Comparison of ENCODE assay signal across 12 mouse cellular contexts in the genomic region with DNA sequence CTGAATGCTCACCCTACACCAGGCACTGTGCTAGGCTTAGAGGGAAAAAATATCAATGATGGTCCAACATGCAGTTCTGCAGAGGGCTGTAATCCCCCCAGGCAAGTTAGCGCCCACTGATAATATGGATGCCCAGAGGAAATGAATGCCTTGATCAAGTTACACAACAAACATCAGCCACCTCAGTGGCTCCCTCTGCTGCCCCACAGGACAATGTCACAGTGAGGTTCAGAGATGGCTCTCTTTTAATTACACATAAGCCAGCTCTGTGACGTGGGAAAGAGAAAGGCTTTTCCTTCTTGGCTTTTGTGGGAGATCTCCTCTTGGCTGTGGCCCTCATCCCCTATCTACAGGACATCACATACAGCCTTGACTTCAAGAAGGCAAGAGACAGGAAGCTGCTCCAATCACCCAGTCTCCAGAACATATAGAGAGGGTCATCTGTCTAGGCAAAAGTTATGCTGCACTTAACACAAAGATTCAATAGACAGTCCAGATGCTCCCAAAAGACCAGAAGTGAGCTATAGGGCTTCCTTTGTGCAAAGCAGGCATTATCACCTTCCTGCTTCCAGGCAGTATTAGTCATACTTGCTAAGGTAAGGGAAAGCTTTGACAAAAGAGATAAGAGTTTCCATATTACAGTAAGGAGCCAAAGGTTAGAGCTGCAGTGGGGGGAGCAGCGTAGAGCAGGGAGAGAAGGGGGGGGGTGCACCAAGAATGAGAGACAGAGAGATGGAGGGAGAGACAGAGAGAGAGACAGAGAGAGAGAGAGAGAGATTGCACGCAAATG. TPM values are rescaled to one million over a fixed set of nuclear protein-coding genes. Genes with fewer than 3 reads are reported as not detected.
DNase-seq lines count a peak whose midpoint lies in the region; ATAC-seq and TF ChIP-seq lines count a peak whose summit lies in the region.
"Had no signal": no experiment of that assay in that cellular context is flagged by ENCODE, and none has a peak within 500 bp of the region (broad histone marks: within the 10 kb centered on the region; RNA-seq: fewer than 3 reads in every experiment).

No protein-coding gene starts in this region.

- no peak overlapping the region for H3K4me2 ChIP-seq in liver, embryonic 14.5 days (ENCODE audit: low read depth)
- no peak overlapping the region for H3K4me2 ChIP-seq in liver, embryonic 11.5 days
- H3K4me2 ChIP-seq in CH12.LX (ENCODE audit: insufficient read depth, low read depth, poor library complexity, severe bottlenecking) = no peak overlapping the region
- no peak overlapping the region for H3K4me2 ChIP-seq in midbrain, embryonic 11.5 days

- H3K9me3 ChIP-seq in liver, embryonic 14.5 days (ENCODE audit: control insufficient read depth, low read length) = no peaks in the 10 kb centered on the region
- no peaks in the 10 kb centered on the region for H3K9me3 ChIP-seq in liver, embryonic 11.5 days (ENCODE audit: control insufficient read depth, low read length)
- H3K9me3 ChIP-seq in CH12.LX (replicated peaks; ENCODE audit: low read length) = no peaks in the 10 kb centered on the region
- H3K9me3 ChIP-seq in midbrain, embryonic 11.5 days (ENCODE audit: control insufficient read depth, low read length) = no peaks in the 10 kb centered on the region
- H3K9me3 ChIP-seq: limb, embryonic 10.5 days had no signal

- TF ChIP-seq RAD21 in CH12.LX (IDR thresholded peaks at IDR 0.05; ENCODE audit: low read depth, low read length) = no peak; the same call in 1 of the 2 replicates

- 52% methylated on average over 4 of the region's 4 CpGs for WGBS in liver, embryonic 14.5 days (ENCODE audit: insufficient replicate concordance)
- 64% methylated on average over 4 of the region's 4 CpGs for WGBS in liver, embryonic 11.5 days
- WGBS in midbrain, embryonic 11.5 days = 71% methylated on average over 4 of the region's 4 CpGs

- peak; percentile 51 for TF ChIP-seq CTCF in liver, embryonic 14.5 days (IDR thresholded peaks at IDR 0.05; ENCODE audit: low read depth)
- TF ChIP-seq CTCF in CH12.LX (conservative IDR thresholded peaks at IDR 0.05 in 1 of 2, IDR thresholded peaks at IDR 0.05 in 1 of 2; ENCODE audit: low read depth in 2 of 2, low read length in 2 of 2) = peak in 1 of 2 experiments; percentile 51; a peak in 2 of 4 replicates

- DNase-seq in adrenal gland, postnatal 14 days = peak; percentile 32
- DNase-seq in adrenal gland, adult 18-20 months (ENCODE audit: low spot score in 2 of 2) = no peak
- DNase-seq in liver, embryonic 14.5 days (ENCODE audit: low read depth in 3 of 3, low spot score in 3 of 3) = no peak
- no peak for DNase-seq in liver, embryonic 11.5 days (ENCODE audit: low spot score)
- DNase-seq in CH12.LX (ENCODE audit: extremely low read depth) = no peak
- DNase-seq in right cerebral cortex, postnatal 10 days (ENCODE audit: low spot score in 2 of 2) = no peak
- no peak for DNase-seq in midbrain, embryonic 11.5 days (ENCODE audit: low spot score, missing footprints)
- DNase-seq: cerebellum, adult 11-12 months; heart, postnatal 36 days; kidney, postnatal 14 days had no signal

- H3K36me3 ChIP-seq in liver, embryonic 14.5 days (replicated peaks; ENCODE audit: control insufficient read depth, insufficient read depth, low read depth) = no peaks in the 10 kb centered on the region
- H3K36me3 ChIP-seq in liver, embryonic 11.5 days (ENCODE audit: control insufficient read depth, insufficient read depth, low read length) = no peaks in the 10 kb centered on the region
- no peaks in the 10 kb centered on the region for H3K36me3 ChIP-seq in CH12.LX (replicated peaks in 1 of 2; ENCODE audit: control insufficient read depth in 1 of 2, insufficient read depth in 1 of 2, low read length in 1 of 2)
- H3K36me3 ChIP-seq in midbrain, embryonic 11.5 days (ENCODE audit: control insufficient read depth, insufficient read depth, low read length) = no peaks in the 10 kb centered on the region
- H3K36me3 ChIP-seq: limb, embryonic 10.5 days had no signal

- in situ Hi-C loops in CH12.LX (cut with MboI; ENCODE audit: low pct_ligation_motif_present, low pct_unique_long_range_greater_than_20kb, low sequenced_read_pairs) = no loop called here

- no peak for TF ChIP-seq EP300 in liver, embryonic 14.5 days (IDR thresholded peaks at IDR 0.05; ENCODE audit: low read depth)
- no peak for TF ChIP-seq EP300 in CH12.LX (IDR thresholded peaks at IDR 0.05; ENCODE audit: low read length)

- no peak for ATAC-seq in liver, embryonic 14.5 days (ENCODE audit: insufficient read depth)
- ATAC-seq in liver, embryonic 11.5 days (replicated peaks; ENCODE audit: low FRiP score) = no peak
- peak; percentile 38 for ATAC-seq in inflammation-experienced regulatory T-cells, adult 6 months
- no peak for ATAC-seq in midbrain, embryonic 11.5 days (ENCODE audit: low FRiP score)

- H3K27me3 ChIP-seq in liver, embryonic 14.5 days (ENCODE audit: control insufficient read depth, insufficient read depth, low read length) = no peaks in the 10 kb centered on the region
- H3K27me3 ChIP-seq in liver, embryonic 11.5 days (replicated peaks; ENCODE audit: control insufficient read depth, insufficient read depth, low read length) = no peaks in the 10 kb centered on the region
- peaks cover 8% of the 10 kb centered on the region for H3K27me3 ChIP-seq in CH12.LX (replicated peaks)
- H3K27me3 ChIP-seq in midbrain, embryonic 11.5 days (ENCODE audit: control insufficient read depth, insufficient read depth, low read length) = no peaks in the 10 kb centered on the region

- H3K4me1 ChIP-seq in liver, embryonic 14.5 days (replicated peaks; ENCODE audit: control insufficient read depth in 2 of 2, insufficient read depth in 2 of 2, low read length in 1 of 2) = no peaks in the 10 kb centered on the region
- H3K4me1 ChIP-seq in liver, embryonic 11.5 days (replicated peaks; ENCODE audit: control insufficient read depth, insufficient read depth, low read length) = peaks cover 7% of the 10 kb centered on the region
- H3K4me1 ChIP-seq in CH12.LX (ENCODE audit: control insufficient read depth in 1 of 2, insufficient read depth in 2 of 2) = peaks cover 7 to 10% of the 10 kb centered on the region in 2 experiments
- H3K4me1 ChIP-seq in midbrain, embryonic 11.5 days (ENCODE audit: control insufficient read depth, insufficient read depth, low read length) = peaks cover 10% of the 10 kb centered on the region

- no peaks in the 10 kb centered on the region for H3K79me2 ChIP-seq in CH12.LX (replicated peaks; ENCODE audit: control insufficient read depth, extremely low read depth, insufficient read depth, poor library complexity, severe bottlenecking)

- TF ChIP-seq POLR2A in CH12.LX (IDR thresholded peaks at IDR 0.05; ENCODE audit: low read depth, low read length) = no peak

- H3K9ac ChIP-seq in liver, embryonic 14.5 days (replicated peaks) = no peak overlapping the region
- no peak overlapping the region for H3K9ac ChIP-seq in liver, embryonic 11.5 days (ENCODE audit: low read depth, low read length)
- H3K9ac ChIP-seq in CH12.LX (ENCODE audit: insufficient read depth, low read depth) = no peak overlapping the region
- H3K9ac ChIP-seq in midbrain, embryonic 11.5 days (ENCODE audit: low read length) = no peak overlapping the region

- no peak overlapping the region for H3K27ac ChIP-seq in liver, embryonic 14.5 days
- no peak overlapping the region for H3K27ac ChIP-seq in liver, embryonic 11.5 days (ENCODE audit: low read depth, low read length)
- no peak overlapping the region for H3K27ac ChIP-seq in CH12.LX (ENCODE audit: insufficient read depth, low read depth)
- H3K27ac ChIP-seq in midbrain, embryonic 11.5 days (ENCODE audit: low read depth, low read length) = no peak overlapping the region
- H3K27ac ChIP-seq: limb, embryonic 10.5 days had no signal

- H3K4me3 ChIP-seq in liver, embryonic 14.5 days (ENCODE audit: insufficient read depth in 1 of 2, low read depth in 2 of 2, low read length in 2 of 2) = no peak overlapping the region
- H3K4me3 ChIP-seq in liver, embryonic 11.5 days (ENCODE audit: low read depth, low read length) = no peak overlapping the region
- no peak overlapping the region for H3K4me3 ChIP-seq in CH12.LX (replicated peaks in 1 of 3; ENCODE audit: low read depth in 2 of 3, low read length in 2 of 3, poor library complexity in 1 of 3)
- H3K4me3 ChIP-seq in midbrain, embryonic 11.5 days (ENCODE audit: low read depth, low read length) = no peak overlapping the region
- H3K4me3 ChIP-seq: limb, embryonic 10.5 days had no signal

- dilution Hi-C loops in CH12.LX (cut with MboI; ENCODE audit: extremely low pct_ligation_motif_present, extremely low pct_unique_long_range_greater_than_20kb, low sequenced_read_pairs) = no loop called here

TF ChIP-seq in CH12.LX, 34 proteins besides CTCF, POLR2A, EP300 and RAD21:
- no peak for TF ChIP-seq JUN (IDR thresholded peaks at IDR 0.05; ENCODE audit: insufficient read depth, low read depth, low read length)
- peak; percentile 28 for TF ChIP-seq SMC3 (IDR thresholded peaks at IDR 0.05; ENCODE audit: low read depth, low read length)
TF ChIP-seq in CH12.LX: peak in this region for 1.

RNA-seq across cellular contexts. Expression of gene Plekha7, which starts 47.2 kb away (rescaled TPM):
- total RNA-seq in adrenal gland, postnatal 14 days (2021) = 10.3 and 12.0 TPM in 2 replicates
- 10 to 100 TPM; 10.5 to 12.9 TPM for total RNA-seq in adrenal gland, adult 18-20 months (2021)
- 2.0 and 2.1 TPM in 2 replicates for polyA plus RNA-seq in liver, embryonic 14.5 days (2012; rRNA removed)
- 1.3 and 1.5 TPM in 2 replicates for polyA plus RNA-seq in liver, embryonic 14.5 days (2014; fragmentation: Nextera tagmentation; extraction: Ambion mirVana)
- polyA plus RNA-seq in liver, embryonic 11.5 days (2014; fragmentation: Nextera tagmentation; extraction: Ambion mirVana) = 4.9 and 7.9 TPM in 2 replicates
- total RNA-seq in CH12.LX (2012; rRNA removed) (1.0 and 1.5 TPM in 2 replicates), CH12.LX (2014; rRNA removed) (0.23 and 0.59 TPM in 2 replicates)
- 1.0 and 1.5 TPM in 2 replicates for polyA plus RNA-seq in CH12.LX (2012; ENCODE audit: insufficient read length, low read depth)
- 10 to 100 TPM in 1 of 3 experiments, 1 to 10 TPM in 2; 4.6 to 13.4 (median 6.8) TPM for polyA plus RNA-seq in inflammation-experienced regulatory T-cells, adult 6 months (2017; shearing (Covaris generic))
- 10.4 and 10.5 TPM in 2 replicates for polyA plus RNA-seq in midbrain, embryonic 11.5 days (2014; fragmentation: Nextera tagmentation; extraction: Ambion mirVana)
